Comparison of ENCODE assay signal across 21 mouse cellular contexts in genomic region chr8:71639318-71639717, GRCm38 (mm10).
"Had no signal": no experiment of that assay in that cellular context is flagged by ENCODE, and none has a peak within 500 bp of the region (broad histone marks: within the 10 kb centered on the region; RNA-seq: fewer than 3 reads in every experiment).

No protein-coding gene starts in this region.

- ATAC-seq: lung, postnatal 0 days; midbrain, embryonic 16.5 days had no signal

- H3K4me2 ChIP-seq: lung, embryonic 15.5 days; midbrain, embryonic 12.5 days; neural tube, embryonic 13.5 days; neural tube, embryonic 15.5 days had no signal

- H3K9ac ChIP-seq: lung, embryonic 15.5 days; midbrain, embryonic 12.5 days; neural tube, embryonic 13.5 days; neural tube, embryonic 15.5 days had no signal

- H3K4me3 ChIP-seq: lung, embryonic 15.5 days; megakaryocyte, embryonic 14.5 days; midbrain, embryonic 10.5 days; midbrain, embryonic 12.5 days; myocyte; neural tube, embryonic 13.5 days; neural tube, embryonic 15.5 days had no signal

- H3K27ac ChIP-seq: lung, embryonic 15.5 days; macrophage; midbrain, embryonic 10.5 days; midbrain, embryonic 12.5 days; neural tube, embryonic 13.5 days; neural tube, embryonic 15.5 days had no signal

- H3K9me3 ChIP-seq: lung, embryonic 15.5 days; megakaryocyte, embryonic 14.5 days; midbrain, embryonic 10.5 days; midbrain, embryonic 12.5 days; neural tube, embryonic 13.5 days; neural tube, embryonic 15.5 days had no signal

- DNase-seq: lung, adult 2 months; lung, postnatal 14 days; lung, postnatal 36 days; midbrain, embryonic 14.5 days; retina, postnatal 1 day; right cerebral cortex, adult 18-20 months; right cerebral cortex, postnatal 25 days; right cerebral cortex, postnatal 4 days; spleen, adult 18-20 months; thymus, postnatal 14 days; thymus, postnatal 36 days had no signal

- H3K4me1 ChIP-seq: midbrain, embryonic 12.5 days had no signal

- H3K36me3 ChIP-seq: lung, embryonic 15.5 days; midbrain, embryonic 10.5 days had no signal
